Mouse (Mus musculus) midbrain, embryonic 11.5 days (tissue): ENCODE data around the gene Tnip3. TPM values are rescaled to one million over a fixed set of nuclear protein-coding genes. Genes with fewer than 3 reads are reported as not detected.

Experiments
- ATAC-seq: fragments of 200-750 bp; cut with Nextera tagmentation; 2 replicates; pipeline ENCODE4 v1.8.0; 2017; ENCODE audit warnings: moderate TSS enrichment, moderate library complexity; ENCODE audit not compliant: low FRiP score
- DNase-seq: peaks from one replicate; pipeline ENCODE4 v3.0.0; 2015; ENCODE audit warnings: low spot score; ENCODE audit errors: missing footprints
- H3K27ac ChIP-seq: fragments of 300-500 bp; sonication (generic); 2 replicates; pipeline ENCODE4 v1.5.1; 2014; ENCODE audit warnings: low read depth, low read length
- H3K27me3 ChIP-seq: fragments of 300-500 bp; sonication (generic); 2 replicates; pipeline ENCODE4 v1.6.1; 2014; ENCODE audit warnings: mild to moderate bottlenecking, low read length, moderate library complexity, mixed read lengths; ENCODE audit not compliant: control insufficient read depth, insufficient read depth
- H3K36me3 ChIP-seq: fragments of 300-500 bp; sonication (generic); 2 replicates; pipeline ENCODE4 v1.6.1; 2014; ENCODE audit warnings: mild to moderate bottlenecking, low read length, moderate library complexity, mixed read lengths; ENCODE audit not compliant: control insufficient read depth, insufficient read depth
- H3K4me1 ChIP-seq: fragments of 300-500 bp; sonication (generic); 2 replicates; pipeline ENCODE4 v1.6.1; 2014; ENCODE audit warnings: low read length; ENCODE audit not compliant: control insufficient read depth, insufficient read depth
- H3K4me2 ChIP-seq: fragments of 300-500 bp; sonication (generic); 2 replicates; pipeline ENCODE4 v1.6.1; 2014; ENCODE audit warnings: mild to moderate bottlenecking, moderate library complexity
- H3K4me3 ChIP-seq: fragments of 300-500 bp; sonication (generic); 2 replicates; pipeline ENCODE4 v1.5.1; 2014; ENCODE audit warnings: low read depth, low read length
- H3K9ac ChIP-seq: fragments of 300-500 bp; sonication (generic); 2 replicates; pipeline ENCODE4 v1.6.1; 2014; ENCODE audit warnings: low read length
- H3K9me3 ChIP-seq: fragments of 300-500 bp; sonication (generic); 2 replicates; pipeline ENCODE4 v1.6.1; 2016; ENCODE audit warnings: low read length; ENCODE audit not compliant: control insufficient read depth
- WGBS: fragments of 180-500 bp; shearing (Covaris S2); extraction: QIAGEN DNeasy Blood & Tissue Kit; methylation state at CpG from one replicate; pipeline ENCODE4 v1.1.7; 2014; 5-methylcytosine and 5-hydroxymethylcytosine counted together
- polyA plus RNA-seq: library from polyadenylated mRNA; unstranded; fragments of >200 nt; fragmentation: Nextera tagmentation; extraction: Ambion mirVana; gene quantifications from 2 replicates; pipeline ENCODE4 v1.2.1, GENCODE M21; 2014

Tnip3 gene
- polyA plus RNA-seq, 1 experiment from 2014 or later: 0.08 TPM

- ATAC-seq: no peak
Measured at GRCm38 (mm10) chr6:65537327-65537884, 12.3 kb downstream of the Tnip3 start.

GRCm38 (mm10) chr6:65538022-65538652 is 13.0 kb downstream of the Tnip3 start:
- Histone ChIP-seq H3K36me3 (no peaks in the 10 kb centered on the region), H3K9ac (no peak overlapping the region), H3K27me3 (no peaks in the 10 kb centered on the region), H3K27ac (no peak overlapping the region), H3K4me3 (no peak overlapping the region), H3K4me2 (no peak overlapping the region), H3K9me3 (no peaks in the 10 kb centered on the region), H3K4me1 (no peaks in the 10 kb centered on the region)
- 83% methylated on average over 9 of the region's 9 CpGs for WGBS
- ATAC-seq: no peak
- no peak for DNase-seq

More at GRCm38 (mm10) chr6:65537327-65537884, 12.3 kb downstream of the Tnip3 start:
- Histone ChIP-seq H3K9me3 (no peaks in the 10 kb centered on the region), H3K27ac (no peak overlapping the region), H3K36me3 (no peaks in the 10 kb centered on the region), H3K27me3 (no peaks in the 10 kb centered on the region), H3K4me2 (no peak overlapping the region), H3K4me1 (no peaks in the 10 kb centered on the region), H3K4me3 (no peak overlapping the region), H3K9ac (no peak overlapping the region)
- no peak for DNase-seq
- 86% methylated on average over 5 of the region's 5 CpGs for WGBS

- no peak overlapping the region for H3K4me3 ChIP-seq
- H3K9me3 ChIP-seq: no peaks in the 10 kb centered on the region
- no peak for ATAC-seq
- WGBS: 71% methylated on average over 3 of the region's 3 CpGs
- no peaks in the 10 kb centered on the region for H3K27me3 ChIP-seq
- H3K4me1 ChIP-seq: no peaks in the 10 kb centered on the region
- no peak for DNase-seq
- no peak overlapping the region for H3K4me2 ChIP-seq
- H3K36me3 ChIP-seq: no peaks in the 10 kb centered on the region
- H3K9ac ChIP-seq: no peak overlapping the region
- no peak overlapping the region for H3K27ac ChIP-seq
Measured at GRCm38 (mm10) chr6:65538921-65539320, 13.8 kb downstream of the Tnip3 start.

- no peak for ATAC-seq
- WGBS: 80% methylated on average over 2 of the region's 2 CpGs
Measured at GRCm38 (mm10) chr6:65540138-65540537, 15.0 kb downstream of the Tnip3 start.

DNA sequence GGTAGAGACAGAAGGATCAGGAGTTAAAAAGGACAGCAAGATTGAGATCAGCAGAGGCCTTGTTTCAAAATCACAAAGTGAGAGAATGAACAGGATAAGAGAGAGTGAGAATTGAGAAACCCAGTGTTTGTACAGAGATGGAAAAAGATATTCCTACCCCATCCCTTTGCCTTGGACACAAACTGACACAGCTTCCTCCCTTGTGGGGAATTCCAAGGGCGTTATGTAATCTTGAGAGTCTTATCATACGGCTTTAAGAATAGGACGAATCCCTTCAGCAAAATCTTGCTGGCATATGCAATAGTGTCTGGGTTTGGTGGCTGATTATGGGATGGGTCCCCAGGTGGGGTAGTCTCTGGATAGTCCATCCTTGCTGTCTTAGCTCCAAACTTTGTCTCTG is 16.0 kb downstream of the Tnip3 start:
- no peak for ATAC-seq
- Histone ChIP-seq H3K27ac (no peak overlapping the region), H3K4me2 (no peak overlapping the region), H3K9ac (no peak overlapping the region), H3K27me3 (no peaks in the 10 kb centered on the region), H3K4me1 (no peaks in the 10 kb centered on the region), H3K4me3 (no peak overlapping the region), H3K36me3 (no peaks in the 10 kb centered on the region), H3K9me3 (no peaks in the 10 kb centered on the region)
- no peak for DNase-seq
- WGBS: 90% methylated on average over 3 of the region's 3 CpGs

More at GRCm38 (mm10) chr6:65540138-65540537, 15.0 kb downstream of the Tnip3 start:
- Histone ChIP-seq H3K27ac (no peak overlapping the region), H3K36me3 (no peaks in the 10 kb centered on the region), H3K4me2 (no peak overlapping the region), H3K27me3 (no peaks in the 10 kb centered on the region), H3K4me3 (no peak overlapping the region), H3K9me3 (no peaks in the 10 kb centered on the region), H3K4me1 (no peaks in the 10 kb centered on the region), H3K9ac (no peak overlapping the region)
- DNase-seq: no peak

DNA sequence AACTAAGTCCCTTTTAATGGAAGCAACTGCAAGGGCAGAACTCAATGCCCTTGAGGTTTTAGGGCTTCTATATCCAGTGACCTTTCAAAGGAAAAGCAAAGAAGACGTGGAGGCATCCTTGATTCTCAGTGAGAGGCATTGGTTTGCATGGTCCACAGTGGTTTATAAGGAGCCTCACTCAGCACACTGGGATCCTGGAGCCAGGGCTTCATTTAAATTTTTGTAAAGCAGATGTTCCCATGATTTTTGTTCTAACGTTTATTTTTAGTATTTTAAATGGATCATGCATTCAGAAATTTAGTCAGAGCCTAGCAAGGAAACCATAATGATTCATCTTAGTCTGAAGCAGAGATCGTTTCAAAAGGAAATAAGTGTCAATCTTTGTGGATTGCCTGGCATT is 17.3 kb downstream of the Tnip3 start:
- no peaks in the 10 kb centered on the region for H3K9me3 ChIP-seq
- no peaks in the 10 kb centered on the region for H3K27me3 ChIP-seq
- no peak overlapping the region for H3K4me2 ChIP-seq
- H3K9ac ChIP-seq: no peak overlapping the region
- no peak for DNase-seq
- WGBS: 54% methylated on average over 3 of the region's 3 CpGs
- no peak overlapping the region for H3K4me3 ChIP-seq
- no peak overlapping the region for H3K27ac ChIP-seq
- no peaks in the 10 kb centered on the region for H3K4me1 ChIP-seq
- no peak for ATAC-seq
- H3K36me3 ChIP-seq: no peaks in the 10 kb centered on the region

DNA sequence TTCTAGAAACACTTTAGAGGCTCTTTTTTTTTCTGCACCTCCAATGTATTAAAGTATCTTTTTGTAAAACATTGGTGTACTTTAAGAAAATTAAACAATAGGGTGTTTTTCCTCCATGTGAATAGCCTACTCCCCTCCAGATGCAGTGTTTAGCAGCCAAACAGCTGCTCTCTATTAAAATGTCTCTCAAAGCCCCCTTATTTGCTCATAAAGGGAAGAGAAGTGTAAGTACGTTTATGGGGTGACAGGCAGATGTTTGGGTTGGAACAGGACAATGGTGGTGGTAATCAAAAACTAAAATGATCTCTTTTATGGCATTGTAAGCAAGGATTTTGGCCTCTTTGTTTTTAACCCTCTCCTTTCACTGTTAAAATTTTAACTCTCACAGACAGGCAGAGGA is 17.8 kb downstream of the Tnip3 start:
- ATAC-seq: no peak
- no peak for DNase-seq
- Histone ChIP-seq H3K36me3 (no peaks in the 10 kb centered on the region), H3K9ac (no peak overlapping the region), H3K27ac (no peak overlapping the region), H3K27me3 (no peaks in the 10 kb centered on the region), H3K9me3 (no peaks in the 10 kb centered on the region), H3K4me3 (no peak overlapping the region), H3K4me1 (no peaks in the 10 kb centered on the region), H3K4me2 (no peak overlapping the region)
- 44% methylated on average over 1 of the region's 1 CpGs for WGBS

- no peak for ATAC-seq
- Histone ChIP-seq H3K4me3 (no peak overlapping the region), H3K9ac (no peak overlapping the region), H3K27me3 (no peaks in the 10 kb centered on the region), H3K36me3 (no peaks in the 10 kb centered on the region), H3K27ac (no peak overlapping the region), H3K4me1 (no peaks in the 10 kb centered on the region), H3K9me3 (no peaks in the 10 kb centered on the region), H3K4me2 (no peak overlapping the region)
- 71% methylated on average over 3 of the region's 3 CpGs for WGBS
- no peak for DNase-seq
Measured at GRCm38 (mm10) chr6:65563887-65564656, 39.0 kb downstream of the Tnip3 start.

DNA sequence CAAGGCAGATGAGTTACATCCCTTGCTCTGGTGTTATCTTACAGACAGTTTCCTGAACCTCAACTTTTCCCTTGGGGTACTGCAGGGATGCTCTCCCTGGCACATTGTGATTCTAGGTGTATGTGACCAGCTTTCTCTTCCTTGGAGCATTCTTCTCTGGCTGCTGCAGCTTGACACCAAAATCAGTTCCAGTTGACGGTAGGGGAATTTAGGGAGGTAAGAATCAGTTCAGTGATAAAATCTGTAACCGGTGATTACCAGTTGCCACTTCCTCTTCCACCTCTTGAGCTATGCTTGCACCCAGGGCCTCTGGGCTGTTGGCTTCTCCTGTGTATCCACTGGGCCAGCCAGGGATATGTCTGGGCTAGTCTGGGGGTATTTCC is 39.5 kb downstream of the Tnip3 start:
- H3K36me3 ChIP-seq: no peaks in the 10 kb centered on the region
- 91% methylated on average over 2 of the region's 2 CpGs for WGBS
- no peaks in the 10 kb centered on the region for H3K9me3 ChIP-seq
- no peaks in the 10 kb centered on the region for H3K27me3 ChIP-seq
- no peak overlapping the region for H3K4me3 ChIP-seq
- ATAC-seq: no peak
- DNase-seq: no peak
- H3K4me2 ChIP-seq: no peak overlapping the region
- H3K27ac ChIP-seq: no peak overlapping the region
- no peaks in the 10 kb centered on the region for H3K4me1 ChIP-seq
- no peak overlapping the region for H3K9ac ChIP-seq
